Mouse (Mus musculus) lung, adult 2 months (tissue): ENCODE data around the gene Mybpc2.

Experiments
- CTCF ChIP-seq: fragments of 200-500 bp; IDR thresholded peaks from 2 replicates; pipeline ENCODE4 v1.5.1; 2011; ENCODE audit warnings: mild to moderate bottlenecking, low read length, control low read depth; ENCODE audit not compliant: insufficient read depth
- POLR2A ChIP-seq: fragments of 200-500 bp; IDR thresholded peaks from 2 replicates; pipeline ENCODE4 v1.6.1; 2011; ENCODE audit warnings: low read depth, mild to moderate bottlenecking, control low read depth, low read length, borderline replicate concordance; ENCODE audit errors: extremely low read depth

DNA sequence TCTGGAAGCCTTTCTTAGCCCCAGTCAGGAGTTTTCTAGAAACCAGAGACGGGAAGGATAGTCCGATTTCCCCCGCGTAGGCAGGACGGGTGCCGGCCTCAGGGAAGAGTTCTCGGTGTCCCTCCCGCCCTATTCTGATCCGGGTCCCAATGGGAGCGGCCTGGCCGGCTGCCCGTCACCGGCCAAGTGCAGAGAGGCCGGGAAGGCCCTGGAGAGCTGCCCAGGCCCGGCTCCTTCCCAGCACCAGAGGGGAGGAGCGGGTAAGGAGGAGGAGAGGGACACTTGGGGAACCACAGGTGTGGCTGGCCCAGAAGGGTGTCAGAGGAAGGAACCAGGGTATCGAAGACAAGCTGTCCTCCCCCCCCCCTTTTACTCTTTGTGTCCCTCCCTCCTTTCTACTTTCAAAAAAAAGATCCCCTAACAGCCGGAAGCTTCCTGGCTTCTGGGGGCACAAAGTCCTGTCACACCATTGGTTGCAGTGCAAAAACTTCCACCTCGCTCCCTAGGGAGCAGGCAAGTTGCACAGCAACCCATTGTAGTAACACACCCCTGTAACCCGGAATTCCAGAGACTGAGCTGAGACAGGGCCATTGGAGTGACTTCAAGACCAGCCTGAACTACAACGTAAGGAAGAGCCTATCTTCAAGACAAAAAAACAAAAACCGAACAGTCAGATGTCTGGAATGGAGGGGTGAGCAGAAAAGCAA is 823 bp upstream of the Mybpc2 start:
- TF ChIP-seq CTCF, result no peak
- TF ChIP-seq POLR2A, result peak; percentile 38; the same call in 1 of the 2 replicates
